ENCODE assay signal across 18 mouse cellular contexts in the genomic region with DNA sequence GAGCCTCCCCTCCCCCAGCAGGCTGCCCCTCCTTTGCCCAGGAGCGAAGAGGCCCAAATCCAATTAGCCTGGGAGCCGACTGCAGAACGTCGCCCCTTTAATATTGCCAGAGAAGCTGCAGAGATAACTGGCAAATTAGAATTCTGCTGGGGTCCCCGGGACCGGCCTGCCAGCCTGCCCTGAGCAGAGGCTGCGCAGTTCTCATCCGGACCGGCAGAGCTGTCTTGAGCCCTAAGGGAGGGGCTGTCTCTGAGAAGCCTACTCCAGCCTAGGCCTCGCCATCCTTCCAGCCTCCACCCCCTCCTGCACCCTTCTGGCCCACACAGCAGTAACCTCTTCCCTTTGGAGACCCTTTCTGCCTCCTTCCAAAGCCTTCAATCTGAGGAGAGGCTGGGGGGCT. TPM values are rescaled to one million over a fixed set of nuclear protein-coding genes. Genes with fewer than 3 reads are reported as not detected.
A peak's percentile ranks its signal among the peaks of the same experiment; 100 is the strongest.
DNase-seq lines count a peak whose midpoint lies in the region; ATAC-seq lines count a peak whose summit lies in the region.
"Had no signal": no experiment of that assay in that cellular context is flagged by ENCODE, and none has a peak within 500 bp of the region (broad histone marks: within the 10 kb centered on the region; RNA-seq: fewer than 3 reads in every experiment).

No protein-coding gene starts in this region.

- peak; percentile 65; the same call in 1 of the 2 replicates for ATAC-seq in hindbrain, embryonic 13.5 days (ENCODE audit: low FRiP score)
- peak; percentile 84 for ATAC-seq in midbrain, embryonic 12.5 days (ENCODE audit: low FRiP score, low read depth)

- peaks cover 98% of the 10 kb centered on the region for H3K27me3 ChIP-seq in embryonic facial prominence, embryonic 10.5 days (replicated peaks; ENCODE audit: low read depth, poor library complexity, severe bottlenecking)
- peaks cover 61% of the 10 kb centered on the region for H3K27me3 ChIP-seq in hindbrain, embryonic 13.5 days
- H3K27me3 ChIP-seq in midbrain, embryonic 12.5 days, result peaks cover 80% of the 10 kb centered on the region

- DNase-seq in MN1 (ENCODE audit: low spot score), result peak; percentile 72
- no peak for DNase-seq in embryonic facial prominence, embryonic 10.5 days (ENCODE audit: low spot score)
- DNase-seq in adrenal gland, adult 2 months, result no peak
- DNase-seq in gastrocnemius, postnatal 4 days (ENCODE audit: low spot score in 2 of 2), result no peak
- DNase-seq in Muller cell, postnatal 12 days (ENCODE audit: inconsistent ontology term), result no peak
- no peak for DNase-seq in kidney, adult 8-10 months
- DNase-seq: adrenal gland, postnatal 25 days; heart, postnatal 36 days; kidney, postnatal 36 days; lung, postnatal 36 days; right cerebral cortex, postnatal 25 days; thymus, postnatal 4 days had no signal

- no peaks in the 10 kb centered on the region for H3K9me3 ChIP-seq in embryonic facial prominence, embryonic 10.5 days
- no peaks in the 10 kb centered on the region for H3K9me3 ChIP-seq in hindbrain, embryonic 13.5 days
- no peaks in the 10 kb centered on the region for H3K9me3 ChIP-seq in midbrain, embryonic 12.5 days
- H3K9me3 ChIP-seq: embryonic facial prominence, embryonic 12.5 days; liver, embryonic 15.5 days had no signal

- no peak overlapping the region for H3K27ac ChIP-seq in embryonic facial prominence, embryonic 10.5 days (replicated peaks)
- peak overlapping the region; percentile 58 for H3K27ac ChIP-seq in hindbrain, embryonic 13.5 days
- peak overlapping the region; percentile 15; the same call in 1 of the 2 replicates for H3K27ac ChIP-seq in midbrain, embryonic 12.5 days (replicated peaks)
- H3K27ac ChIP-seq: embryonic facial prominence, embryonic 12.5 days; liver, embryonic 15.5 days had no signal

- WGBS in embryonic facial prominence, embryonic 10.5 days, result 2% methylated on average over 10 of the region's 10 CpGs
- 3% methylated on average over 10 of the region's 10 CpGs for WGBS in hindbrain, embryonic 13.5 days
- WGBS in midbrain, embryonic 12.5 days, result 1% methylated on average over 10 of the region's 10 CpGs

- H3K36me3 ChIP-seq in embryonic facial prominence, embryonic 10.5 days (replicated peaks), result no peaks in the 10 kb centered on the region
- no peaks in the 10 kb centered on the region for H3K36me3 ChIP-seq in hindbrain, embryonic 13.5 days
- no peaks in the 10 kb centered on the region for H3K36me3 ChIP-seq in midbrain, embryonic 12.5 days
- H3K36me3 ChIP-seq: embryonic facial prominence, embryonic 12.5 days; liver, embryonic 15.5 days had no signal

- H3K4me3 ChIP-seq in embryonic facial prominence, embryonic 10.5 days, result peak overlapping the region; percentile 11; the same call in 1 of the 2 replicates
- no peak overlapping the region for H3K4me3 ChIP-seq in hindbrain, embryonic 13.5 days
- no peak overlapping the region for H3K4me3 ChIP-seq in midbrain, embryonic 12.5 days
- H3K4me3 ChIP-seq: embryonic facial prominence, embryonic 12.5 days; liver, embryonic 15.5 days had no signal

- H3K4me1 ChIP-seq in embryonic facial prominence, embryonic 10.5 days, result peaks cover 24% of the 10 kb centered on the region
- peaks cover 61% of the 10 kb centered on the region for H3K4me1 ChIP-seq in hindbrain, embryonic 13.5 days (replicated peaks)
- peaks cover 37% of the 10 kb centered on the region for H3K4me1 ChIP-seq in midbrain, embryonic 12.5 days
- H3K4me1 ChIP-seq: liver, embryonic 15.5 days had no signal

- H3K9ac ChIP-seq in hindbrain, embryonic 13.5 days, result peak overlapping the region; percentile 49; the same call in 1 of the 2 replicates
- H3K9ac ChIP-seq in midbrain, embryonic 12.5 days (replicated peaks), result peak overlapping the region; percentile 7
- H3K9ac ChIP-seq: embryonic facial prominence, embryonic 12.5 days; liver, embryonic 15.5 days had no signal

- H3K4me2 ChIP-seq in hindbrain, embryonic 13.5 days, result 0 out of 2 replicates have a peak overlapping the region, but pooled peaks have one; percentile 8
- H3K4me2 ChIP-seq in midbrain, embryonic 12.5 days (replicated peaks), result peak overlapping the region; percentile 15
- H3K4me2 ChIP-seq: embryonic facial prominence, embryonic 12.5 days; heart, embryonic 11.5 days; liver, embryonic 15.5 days had no signal

RNA-seq across cellular contexts. Expression of a gene that starts 19.2 kb away (rescaled TPM):
- 0.91 and 1.1 TPM in 2 replicates for polyA plus RNA-seq in embryonic facial prominence, embryonic 10.5 days (2016; fragmentation: Nextera tagmentation; extraction: Ambion mirVana)
- polyA plus RNA-seq in hindbrain, embryonic 13.5 days (2015; fragmentation: Nextera tagmentation; extraction: Ambion mirVana), result 9.4 and 11.4 TPM in 2 replicates
- polyA plus RNA-seq in midbrain, embryonic 12.5 days (2016; fragmentation: Nextera tagmentation; extraction: Ambion mirVana), result 14.8 and 18.8 TPM in 2 replicates
- 1 to 10 TPM in 1 of 2 experiments, under 1 TPM in 1; 0.89 to 1.8 TPM for total RNA-seq in adrenal gland, adult 2 months (2021)
- 1.5 and 6.1 TPM in 2 replicates for polyA plus RNA-seq in adrenal gland, adult 2 months (2012; rRNA removed)
- under 1 TPM; 0.26 to 0.42 TPM for total RNA-seq in gastrocnemius, postnatal 4 days (2021)
- total RNA-seq: MEL had no signal
- polyA plus RNA-seq: liver, embryonic 15.5 days had no signal

RNA-seq across cellular contexts. Expression of a gene that starts 33.8 kb away (rescaled TPM):
- polyA plus RNA-seq in embryonic facial prominence, embryonic 10.5 days (2016; fragmentation: Nextera tagmentation; extraction: Ambion mirVana), result 59.2 and 64.6 TPM in 2 replicates
- 61.5 and 68.1 TPM in 2 replicates for polyA plus RNA-seq in hindbrain, embryonic 13.5 days (2015; fragmentation: Nextera tagmentation; extraction: Ambion mirVana)
- polyA plus RNA-seq in midbrain, embryonic 12.5 days (2016; fragmentation: Nextera tagmentation; extraction: Ambion mirVana), result 61.6 and 67.1 TPM in 2 replicates
- 10 to 100 TPM; 51.0 to 56.6 TPM for total RNA-seq in adrenal gland, adult 2 months (2021)
- polyA plus RNA-seq in adrenal gland, adult 2 months (2012; rRNA removed), result 87.4 and 87.6 TPM in 2 replicates
- 10 to 100 TPM; 20.8 to 23.4 TPM for total RNA-seq in gastrocnemius, postnatal 4 days (2021)
